Mouse (Mus musculus) liver, adult 2 months (tissue): ENCODE data around the gene Dhx37.

Experiments
- CTCF ChIP-seq: fragments of 200-500 bp; IDR thresholded peaks from 2 replicates; pipeline ENCODE4 v1.5.1; 2011; ENCODE audit warnings: low read depth, low read length, control low read depth
- POLR2A ChIP-seq: fragments of 200-500 bp; IDR thresholded peaks from 2 replicates; pipeline ENCODE4 v1.6.1; 2011; ENCODE audit warnings: low read length, control low read depth; ENCODE audit not compliant: insufficient read depth; ENCODE audit errors: extremely low read depth

DNA sequence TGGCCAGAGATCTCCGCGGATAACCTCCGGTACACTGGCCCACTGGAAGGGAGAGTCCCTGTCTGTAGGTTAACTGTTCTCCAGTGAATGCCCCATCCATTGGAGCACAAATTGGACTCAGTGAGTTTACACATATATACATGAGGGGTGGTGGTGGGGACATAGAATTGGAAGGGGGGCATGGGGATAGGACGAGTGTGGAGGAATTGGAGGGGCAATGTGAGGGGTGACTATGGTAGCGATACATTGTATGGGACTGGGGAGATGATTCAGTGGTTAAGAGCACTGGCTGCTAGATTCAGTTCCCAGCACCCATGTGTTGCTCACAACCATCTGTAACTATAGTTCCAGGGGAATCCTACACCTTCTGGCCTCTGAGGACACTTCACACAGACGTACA is 30.9 kb downstream of the Dhx37 start:
- TF ChIP-seq CTCF (no peak), POLR2A (no peak)
